Mouse (Mus musculus): ENCODE results near the gene Slfn2. TPM values are rescaled to one million over a fixed set of nuclear protein-coding genes. Genes with fewer than 3 reads are reported as not detected.
"Not testable (repeated sequence)": the region's sequence is repeated elsewhere in the genome, so short reads cannot be mapped to it uniquely, and the experiment has no call there.

Slfn2 gene
- total RNA-seq (2021), result 1 to 10 TPM; 1.3 to 1.6 TPM

- no peak for DNase-seq (ENCODE audit: low spot score in 2 of 2)
- intact Hi-C loops (cut with DNase I), result no loop called here
These were observed at the start of gene Slfn2 for GRCm38 (mm10) chr11:83064946-83065345. TSS of gene Slfn2 (plus strand) at chr11:83065112.

DNA sequence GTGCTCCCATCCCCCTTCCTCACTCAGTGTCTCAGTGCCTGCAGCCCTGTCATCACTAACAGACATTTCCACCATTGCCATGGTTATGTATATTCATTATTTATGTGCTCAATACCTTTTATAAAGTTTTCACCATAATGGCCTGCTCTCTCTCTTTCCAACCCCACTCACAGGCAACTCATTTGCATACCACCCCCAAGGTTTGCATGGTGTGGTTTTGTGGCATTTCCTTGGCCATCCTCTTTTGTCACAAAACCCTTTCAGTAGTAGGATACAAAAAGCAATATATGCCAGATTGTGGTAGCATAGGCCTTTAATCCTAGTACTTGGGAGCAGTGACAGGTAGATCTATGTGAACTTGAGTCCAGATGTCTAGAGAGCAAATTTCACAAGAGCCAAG, 48.8 kb upstream of the Slfn2 start:
- intact Hi-C loops (cut with DNase I), result no loop called here
- no peak for DNase-seq (ENCODE audit: low spot score in 2 of 2)

- intact Hi-C loops (cut with DNase I); DNase-seq (ENCODE audit: low spot score in 2 of 2): not testable (repeated sequence)
These were observed 45.1 kb upstream of the Slfn2 start for GRCm38 (mm10) chr11:83019561-83020519.

GRCm38 (mm10) chr11:83020621-83021020, 44.3 kb upstream of the Slfn2 start, which contains the start of gene Slfn8:
TSS of gene Slfn8 (minus strand) at chr11:83020810.
- intact Hi-C loops (cut with DNase I), result no loop called here
- DNase-seq (ENCODE audit: low spot score in 2 of 2), result peak in 1 of 2 experiments; percentile 2

DNA sequence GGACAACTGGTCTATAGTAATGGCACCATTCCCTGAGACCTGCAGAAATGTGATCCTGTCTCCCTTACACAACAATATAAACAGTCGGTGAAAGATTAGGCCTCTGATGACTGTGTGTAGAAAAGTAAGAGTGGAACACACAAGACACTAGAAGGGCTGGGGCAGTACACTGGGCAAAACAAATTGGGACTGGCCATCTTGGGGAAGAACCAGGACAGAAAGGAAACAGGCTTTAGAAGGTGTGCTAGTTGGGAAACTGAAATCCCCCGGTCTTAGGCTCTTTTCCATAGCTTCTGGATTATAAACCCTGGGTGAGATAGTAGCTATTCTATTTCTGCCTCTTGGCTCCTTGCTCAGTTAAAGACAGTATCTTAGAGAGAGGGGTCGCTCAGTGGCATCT, 26.2 kb upstream of the Slfn2 start:
- intact Hi-C loops (cut with DNase I), result loop anchor here (1.0 kb wide), 1 partner anchor 20 kb away; no protein-coding TSS in a partner anchor
- DNase-seq (ENCODE audit: low spot score in 2 of 2), result not testable (repeated sequence)

DNA sequence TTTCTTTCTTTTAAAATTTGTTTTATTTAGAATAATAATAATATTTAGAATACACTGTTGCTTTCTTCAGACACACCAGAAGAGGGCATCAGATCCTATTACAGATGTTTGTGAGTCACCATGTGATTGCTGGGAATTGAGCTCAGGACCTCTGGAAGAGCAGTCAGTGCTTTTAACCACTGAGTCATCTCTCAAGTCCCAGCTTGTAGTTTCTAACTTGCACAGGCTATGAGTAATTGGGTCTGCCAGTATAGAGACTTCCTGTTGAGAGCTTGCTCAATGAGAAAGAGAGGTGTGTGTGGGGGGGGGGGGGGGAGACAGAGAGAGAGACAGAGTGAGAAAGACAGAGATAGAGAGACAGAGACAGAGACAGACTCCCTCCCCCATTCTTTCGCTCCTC, 25.8 kb upstream of the Slfn2 start:
- no peak for DNase-seq (ENCODE audit: low spot score in 2 of 2)
- intact Hi-C loops (cut with DNase I), result no loop called here

- intact Hi-C loops (cut with DNase I), result no loop called here
- no peak for DNase-seq (ENCODE audit: low spot score in 2 of 2)
These were observed 25.1 kb upstream of the Slfn2 start for GRCm38 (mm10) chr11:83039796-83040195.

DNA sequence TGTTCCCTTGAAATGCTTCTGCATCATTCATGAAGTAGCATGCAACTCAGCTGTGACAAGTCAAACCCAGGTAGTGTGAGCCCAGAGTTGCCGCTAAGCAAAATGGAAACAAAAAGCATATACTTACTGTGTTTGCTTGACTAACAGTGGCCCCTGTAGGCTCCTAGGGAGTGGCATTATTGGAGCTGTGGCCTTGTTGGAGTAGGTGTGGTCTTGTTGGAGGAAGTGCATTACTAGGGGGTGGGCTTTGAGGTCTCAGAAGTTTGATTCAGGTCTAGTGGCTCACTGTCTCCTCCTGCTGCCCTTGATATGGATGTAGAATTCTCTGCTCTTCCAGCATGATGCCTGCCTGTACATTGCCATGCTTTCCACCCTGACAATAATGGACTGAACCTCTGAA, 24.6 kb upstream of the Slfn2 start:
- intact Hi-C loops (cut with DNase I), result no loop called here
- no peak for DNase-seq (ENCODE audit: low spot score in 2 of 2)

- no peak for DNase-seq (ENCODE audit: low spot score in 2 of 2)
- intact Hi-C loops (cut with DNase I), result no loop called here
These were observed 23.9 kb upstream of the Slfn2 start for GRCm38 (mm10) chr11:83041000-83041399.

- intact Hi-C loops (cut with DNase I), result no loop called here
- DNase-seq (ENCODE audit: low spot score in 2 of 2), result no peak
These were observed 21.0 kb upstream of the Slfn2 start for GRCm38 (mm10) chr11:83043891-83044290.

DNA sequence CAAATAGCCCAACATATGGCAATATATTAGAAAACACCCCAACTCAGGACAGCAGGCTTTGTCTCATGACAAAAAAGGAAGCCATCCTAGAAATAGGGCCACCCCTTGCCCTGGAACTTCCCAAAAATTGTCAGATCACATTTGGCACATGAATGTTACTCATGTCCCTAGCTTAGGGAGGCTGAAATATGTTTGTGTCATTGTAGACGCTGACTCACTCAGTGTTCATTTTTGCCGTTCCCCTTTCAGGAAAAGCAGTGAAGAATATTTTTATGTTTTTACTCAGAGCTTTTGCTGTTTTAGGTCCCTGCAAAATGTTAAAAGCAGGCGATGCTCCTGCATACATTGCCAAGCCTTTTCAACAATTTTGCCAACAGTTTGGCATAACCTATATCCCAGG, 19.3 kb upstream of the Slfn2 start:
- intact Hi-C loops (cut with DNase I), result no loop called here
- peak in 1 of 2 experiments; percentile 78 for DNase-seq (ENCODE audit: low spot score in 2 of 2)

GRCm38 (mm10) chr11:83057863-83058262, 7.0 kb upstream of the Slfn2 start:
- intact Hi-C loops (cut with DNase I), result no loop called here
- peak in 1 of 2 experiments; percentile 35 for DNase-seq (ENCODE audit: low spot score in 2 of 2)

DNA sequence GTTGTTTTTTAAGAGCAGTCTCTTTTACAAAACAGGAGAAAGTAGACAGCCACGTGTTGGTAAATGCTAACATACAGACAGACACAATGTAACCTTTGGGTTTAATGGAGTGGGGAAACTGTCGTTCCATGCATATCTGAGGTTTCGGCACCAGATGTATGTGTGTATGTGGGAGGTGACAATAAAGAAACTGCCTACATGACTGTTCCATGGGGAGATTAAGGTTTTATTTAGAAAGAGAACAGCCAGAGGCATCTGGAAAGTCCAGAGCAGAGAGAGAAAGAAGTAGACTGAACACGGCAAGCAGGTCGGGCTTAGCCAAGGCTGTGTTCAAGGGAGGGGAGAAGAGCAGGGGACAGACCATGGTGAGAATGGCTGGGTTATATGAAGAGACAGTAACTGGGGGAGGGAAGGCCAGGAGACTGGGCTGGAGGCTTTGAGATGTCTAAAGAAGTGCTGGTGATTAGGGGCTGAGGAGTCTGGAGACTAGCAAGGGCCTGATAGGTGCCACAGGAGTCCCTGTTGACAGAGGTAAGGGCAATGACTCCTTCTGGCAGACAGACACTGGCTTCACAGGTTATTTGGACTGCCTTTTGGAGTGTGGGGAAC, 4.4 kb upstream of the Slfn2 start:
- intact Hi-C loops (cut with DNase I), result no loop called here
- peak in 1 of 2 experiments; percentile 38 for DNase-seq (ENCODE audit: low spot score in 2 of 2)

DNA sequence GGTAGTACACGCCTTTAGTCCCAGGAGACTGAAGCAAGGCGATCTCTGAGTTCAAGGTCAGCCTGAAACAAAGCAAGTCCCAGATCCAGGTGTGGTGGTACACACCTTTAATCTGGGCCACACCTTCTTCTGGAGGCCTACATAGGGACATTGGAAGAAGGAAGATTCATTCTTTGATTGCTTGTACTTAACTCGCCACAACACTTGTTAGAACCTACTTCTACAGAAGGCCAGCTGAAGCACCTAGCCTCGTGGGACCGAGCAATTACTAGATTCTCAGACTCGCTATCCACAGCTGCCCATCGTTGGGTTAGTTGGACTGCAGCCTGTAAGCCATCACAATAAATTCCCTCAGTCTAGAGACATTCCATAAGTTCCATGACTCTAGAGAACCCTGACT, 3.1 kb upstream of the Slfn2 start:
- intact Hi-C loops (cut with DNase I), result no loop called here
- no peak for DNase-seq (ENCODE audit: low spot score in 2 of 2)

DNA sequence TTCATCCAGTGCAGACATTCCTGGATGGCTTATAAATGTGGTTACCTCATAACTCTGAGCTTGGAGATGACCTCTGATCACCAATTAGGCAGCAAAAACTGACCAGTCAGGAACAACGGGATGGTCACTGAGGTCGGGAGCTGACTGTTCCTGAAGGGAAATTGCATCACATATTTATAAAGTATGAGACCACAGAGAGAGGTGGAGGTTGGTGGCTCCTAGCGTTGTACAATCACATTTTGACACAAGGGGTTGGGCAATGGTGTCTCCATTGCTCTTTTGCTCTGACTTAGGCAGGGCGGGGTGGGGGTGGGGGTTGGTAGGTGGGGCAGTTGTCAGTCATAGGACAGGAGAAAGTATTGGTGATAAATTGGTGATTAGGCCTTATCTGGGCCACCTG, 1.8 kb upstream of the Slfn2 start:
- intact Hi-C loops (cut with DNase I), result no loop called here
- DNase-seq (ENCODE audit: low spot score in 2 of 2), result no peak

DNA sequence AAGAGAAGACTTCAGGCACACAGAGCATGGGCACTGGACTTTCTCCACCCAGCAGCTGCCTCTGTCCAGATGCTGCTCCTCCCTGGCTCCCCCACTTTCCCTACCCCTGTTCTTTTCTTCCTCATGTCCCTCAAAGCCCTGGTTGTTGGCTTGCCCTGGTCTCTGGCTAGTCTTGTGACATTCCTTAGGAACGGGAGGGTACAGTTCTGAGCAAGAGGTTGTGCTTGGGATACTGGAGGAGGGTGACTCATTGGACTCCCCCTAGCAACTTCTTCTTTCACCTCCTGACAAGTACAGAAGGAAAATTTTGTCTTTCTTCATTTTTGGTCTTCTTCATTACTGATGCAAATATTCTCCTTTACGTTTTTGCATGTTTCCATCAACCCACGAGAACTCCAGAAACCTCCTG, 967 bp upstream of the Slfn2 start:
- intact Hi-C loops (cut with DNase I), result no loop called here
- DNase-seq (ENCODE audit: low spot score in 2 of 2), result no peak

GRCm38 (mm10) chr11:83065441-83066344, 781 bp downstream of the Slfn2 start:
- no peak for DNase-seq (ENCODE audit: low spot score in 2 of 2)
- intact Hi-C loops (cut with DNase I), result no loop called here

- DNase-seq (ENCODE audit: low spot score in 2 of 2), result no peak
- intact Hi-C loops (cut with DNase I), result no loop called here
These were observed 2.0 kb downstream of the Slfn2 start for GRCm38 (mm10) chr11:83066640-83067531.
